Mouse (Mus musculus): ENCODE data around the gene 4930518I15Rik. TPM values are rescaled to one million over a fixed set of nuclear protein-coding genes. Genes with fewer than 3 reads are reported as not detected.
"Not testable (repeated sequence)": the region's sequence is repeated elsewhere in the genome, so short reads cannot be mapped to it uniquely, and the experiment has no call there.

4930518I15Rik gene
- polyA plus RNA-seq, 1 experiment from 2014 or later: 6.3 TPM

GRCm38 (mm10) chr2:156857385-156857791 is 358 bp downstream of the 4930518I15Rik start:
- Histone ChIP-seq H3K36me3 (ENCODE audit: control insufficient read depth, insufficient read depth, low read length) (peaks cover 31% of the 10 kb centered on the region), H3K4me2 (ENCODE audit: low read length) (no peak overlapping the region), H3K27me3 (replicated peaks; ENCODE audit: control insufficient read depth, insufficient read depth, low read length) (no peaks in the 10 kb centered on the region), H3K4me1 (replicated peaks; ENCODE audit: control insufficient read depth, insufficient read depth, low read length) (peaks cover 23% of the 10 kb centered on the region), H3K27ac (ENCODE audit: low read depth) (no peak overlapping the region), H3K4me3 (ENCODE audit: low read depth, low read length) (no peak overlapping the region), H3K9me3 (ENCODE audit: control insufficient read depth, low read length) (no peaks in the 10 kb centered on the region), H3K9ac (ENCODE audit: low read length) (no peak overlapping the region)
- no peak for ATAC-seq (replicated peaks; ENCODE audit: low FRiP score, low TSS enrichment, low read depth)
- no peak for DNase-seq (ENCODE audit: low spot score)
- WGBS: 68% methylated on average over 3 of the region's 3 CpGs

DNA sequence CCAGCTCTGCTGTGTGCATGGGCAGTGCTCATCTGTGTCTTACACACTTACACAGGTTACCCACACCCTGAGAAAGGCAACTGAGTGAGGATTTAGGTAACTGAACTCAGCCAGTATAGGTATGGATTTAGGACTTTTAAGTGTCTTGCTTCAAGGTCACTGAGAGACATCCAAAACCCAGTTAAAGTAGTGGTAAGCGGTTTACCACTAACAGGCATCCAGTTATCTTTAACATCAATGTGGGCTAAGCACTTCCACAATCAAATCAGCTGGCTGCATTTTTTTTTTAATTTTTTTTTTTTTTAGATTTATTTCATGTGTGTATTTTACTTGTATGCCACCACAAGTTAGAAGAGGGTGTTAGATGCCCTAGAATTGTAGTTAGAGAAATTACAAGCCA is 1.4 kb downstream of the 4930518I15Rik start:
- no peak overlapping the region for H3K27ac ChIP-seq (ENCODE audit: low read depth)
- 94% methylated on average over 1 of the region's 1 CpGs for WGBS
- H3K9me3 ChIP-seq (ENCODE audit: control insufficient read depth, low read length): no peaks in the 10 kb centered on the region
- no peak for DNase-seq (ENCODE audit: low spot score)
- no peak overlapping the region for H3K4me2 ChIP-seq (ENCODE audit: low read length)
- peaks cover 41% of the 10 kb centered on the region for H3K36me3 ChIP-seq (ENCODE audit: control insufficient read depth, insufficient read depth, low read length)
- no peak for ATAC-seq (replicated peaks; ENCODE audit: low FRiP score, low TSS enrichment, low read depth)
- no peak overlapping the region for H3K4me3 ChIP-seq (ENCODE audit: low read depth, low read length)
- no peak overlapping the region for H3K9ac ChIP-seq (ENCODE audit: low read length)
- H3K4me1 ChIP-seq (replicated peaks; ENCODE audit: control insufficient read depth, insufficient read depth, low read length): peaks cover 18% of the 10 kb centered on the region
- no peaks in the 10 kb centered on the region for H3K27me3 ChIP-seq (replicated peaks; ENCODE audit: control insufficient read depth, insufficient read depth, low read length)

DNA sequence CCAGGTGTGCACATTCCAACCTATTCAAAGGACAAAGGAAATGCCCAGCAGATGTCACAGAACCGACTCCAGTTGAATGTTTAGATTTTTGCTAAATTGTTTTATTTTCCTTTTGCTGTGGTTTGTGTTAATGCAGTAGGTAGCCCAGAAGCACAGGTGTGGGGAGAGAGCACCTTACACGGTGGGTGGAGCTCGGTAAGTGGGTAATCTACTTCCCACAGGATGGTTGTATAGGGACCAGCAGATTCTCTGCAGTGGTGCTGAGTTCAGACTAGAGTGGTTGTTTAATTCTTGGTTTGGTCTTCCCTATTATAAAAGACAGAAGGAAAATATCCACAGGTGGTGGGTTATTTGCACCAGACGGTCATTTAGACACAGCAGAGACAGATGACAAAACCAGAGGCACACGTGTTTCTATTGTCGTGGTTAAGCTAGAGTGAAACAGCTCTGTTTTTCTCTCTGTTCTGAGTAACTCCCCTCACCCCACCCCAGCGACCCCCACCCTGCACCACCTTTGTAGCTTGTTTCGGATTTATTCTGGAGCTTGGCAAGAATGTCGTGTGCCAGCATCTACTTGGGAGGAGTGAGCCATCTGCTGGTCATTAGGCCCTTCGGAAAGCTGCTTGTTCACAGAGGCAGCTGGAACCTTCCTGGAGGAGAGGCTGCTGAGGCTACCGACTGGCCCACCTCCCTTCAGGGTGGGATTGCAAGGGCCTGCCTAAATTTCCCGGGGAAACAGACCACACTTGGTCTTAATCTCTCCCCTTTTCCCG is 3.6 kb downstream of the 4930518I15Rik start:
- H3K27ac ChIP-seq (ENCODE audit: low read depth): not testable (repeated sequence)

DNA sequence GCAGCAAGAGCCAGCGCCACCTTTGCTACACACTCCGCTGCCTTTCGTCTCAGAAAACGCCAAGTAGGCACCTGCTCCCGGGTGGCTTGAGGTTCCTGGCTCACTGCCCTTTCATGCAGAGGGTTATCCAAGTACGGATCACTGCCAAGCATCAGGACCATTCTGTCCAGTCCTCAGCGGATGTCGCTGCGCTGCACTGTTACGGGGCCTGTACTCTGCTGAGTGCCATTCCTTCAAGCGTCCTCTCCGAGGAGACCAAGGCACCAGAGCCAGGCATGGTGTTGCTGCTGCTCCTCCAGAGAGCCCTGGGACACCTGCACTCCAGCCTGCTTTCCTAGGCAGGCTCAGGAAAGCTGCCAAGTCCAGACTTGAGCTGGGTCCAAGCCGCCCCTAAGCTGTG is 4.2 kb downstream of the 4930518I15Rik start:
- WGBS: 94% methylated on average over 8 of the region's 13 CpGs
- not testable (repeated sequence) for H3K4me2 ChIP-seq (ENCODE audit: low read length); H3K9me3 ChIP-seq (ENCODE audit: control insufficient read depth, low read length); DNase-seq (ENCODE audit: low spot score); ATAC-seq (replicated peaks; ENCODE audit: low FRiP score, low TSS enrichment, low read depth); H3K27ac ChIP-seq (ENCODE audit: low read depth); H3K9ac ChIP-seq (ENCODE audit: low read length); H3K4me1 ChIP-seq (replicated peaks; ENCODE audit: control insufficient read depth, insufficient read depth, low read length); H3K27me3 ChIP-seq (replicated peaks; ENCODE audit: control insufficient read depth, insufficient read depth, low read length); H3K4me3 ChIP-seq (ENCODE audit: low read depth, low read length)
- H3K36me3 ChIP-seq (ENCODE audit: control insufficient read depth, insufficient read depth, low read length): peaks cover 67% of the 10 kb centered on the region

More for the DNA sequence above, 3.6 kb downstream of the 4930518I15Rik start:
- Histone ChIP-seq H3K4me1 (replicated peaks; ENCODE audit: control insufficient read depth, insufficient read depth, low read length) (peaks cover 15% of the 10 kb centered on the region), H3K36me3 (ENCODE audit: control insufficient read depth, insufficient read depth, low read length) (peaks cover 61% of the 10 kb centered on the region)
- H3K4me2 ChIP-seq (ENCODE audit: low read length); H3K9me3 ChIP-seq (ENCODE audit: control insufficient read depth, low read length); H3K27me3 ChIP-seq (replicated peaks; ENCODE audit: control insufficient read depth, insufficient read depth, low read length); DNase-seq (ENCODE audit: low spot score); H3K9ac ChIP-seq (ENCODE audit: low read length); H3K4me3 ChIP-seq (ENCODE audit: low read depth, low read length); ATAC-seq (replicated peaks; ENCODE audit: low FRiP score, low TSS enrichment, low read depth): not testable (repeated sequence)
- 52% methylated on average over 13 of the region's 13 CpGs for WGBS

GRCm38 (mm10) chr2:156850505-156850904 is 7.2 kb downstream of the 4930518I15Rik start:
- H3K4me3 ChIP-seq (ENCODE audit: low read depth, low read length): no peak overlapping the region
- H3K4me2 ChIP-seq (ENCODE audit: low read length): no peak overlapping the region
- no peak overlapping the region for H3K9ac ChIP-seq (ENCODE audit: low read length)
- H3K27ac ChIP-seq (ENCODE audit: low read depth): no peak overlapping the region
- H3K27me3 ChIP-seq (replicated peaks; ENCODE audit: control insufficient read depth, insufficient read depth, low read length): no peaks in the 10 kb centered on the region
- peaks cover under 1% of the 10 kb centered on the region; the same call in 1 of the 2 replicates for H3K4me1 ChIP-seq (replicated peaks; ENCODE audit: control insufficient read depth, insufficient read depth, low read length)
- H3K36me3 ChIP-seq (ENCODE audit: control insufficient read depth, insufficient read depth, low read length): peaks cover 73% of the 10 kb centered on the region
- H3K9me3 ChIP-seq (ENCODE audit: control insufficient read depth, low read length): no peaks in the 10 kb centered on the region
- WGBS: 89% methylated on average over 5 of the region's 5 CpGs
- DNase-seq (ENCODE audit: low spot score): no peak
- ATAC-seq (replicated peaks; ENCODE audit: low FRiP score, low TSS enrichment, low read depth): no peak

DNA sequence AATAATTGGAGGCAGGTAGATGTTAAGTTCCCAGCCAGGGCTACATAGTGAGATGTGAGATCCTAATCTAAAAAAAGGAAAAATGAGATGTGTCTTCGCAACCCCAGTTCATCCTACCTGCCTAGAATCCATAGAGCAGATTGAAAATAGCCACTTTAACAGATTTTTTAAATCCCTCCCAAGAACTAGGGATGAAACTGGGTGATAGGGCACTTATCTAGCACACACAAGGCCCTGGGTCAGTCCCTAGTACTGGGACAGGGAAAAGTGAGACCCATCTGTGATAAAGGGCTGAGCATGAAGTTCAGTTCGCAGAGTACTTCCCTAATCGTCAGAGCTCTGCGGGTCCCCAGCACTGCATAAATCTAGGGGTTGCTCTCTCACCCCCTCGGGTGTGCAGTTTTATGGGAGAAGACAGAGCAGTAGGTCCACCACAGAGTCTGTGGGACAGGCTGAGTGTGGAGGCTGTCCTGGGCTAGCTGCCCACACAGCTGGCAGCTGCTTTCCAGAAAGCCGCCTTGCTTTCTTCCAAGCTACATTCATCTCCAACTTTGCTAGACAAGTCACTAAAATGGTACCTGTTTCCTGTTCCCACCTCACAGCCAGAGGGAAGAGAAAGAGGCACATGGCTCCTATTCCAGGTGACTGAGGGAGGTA is 9.1 kb downstream of the 4930518I15Rik start:
- 86% methylated on average over 6 of the region's 6 CpGs for WGBS
- no peak overlapping the region for H3K4me3 ChIP-seq (ENCODE audit: low read depth, low read length)

GRCm38 (mm10) chr2:156847653-156848052 is 10.1 kb downstream of the 4930518I15Rik start:
- Histone ChIP-seq H3K9me3 (ENCODE audit: control insufficient read depth, low read length) (no peaks in the 10 kb centered on the region), H3K4me1 (replicated peaks; ENCODE audit: control insufficient read depth, insufficient read depth, low read length) (peaks cover 28% of the 10 kb centered on the region), H3K9ac (ENCODE audit: low read length) (no peak overlapping the region), H3K4me3 (ENCODE audit: low read depth, low read length) (no peak overlapping the region), H3K27me3 (replicated peaks; ENCODE audit: control insufficient read depth, insufficient read depth, low read length) (no peaks in the 10 kb centered on the region), H3K27ac (ENCODE audit: low read depth) (no peak overlapping the region), H3K36me3 (ENCODE audit: control insufficient read depth, insufficient read depth, low read length) (peaks cover 76% of the 10 kb centered on the region), H3K4me2 (ENCODE audit: low read length) (no peak overlapping the region)
- DNase-seq (ENCODE audit: low spot score) (no peak), ATAC-seq (replicated peaks; ENCODE audit: low FRiP score, low TSS enrichment, low read depth) (no peak)
- 71% methylated on average over 6 of the region's 6 CpGs for WGBS

More for the DNA sequence above, 9.1 kb downstream of the 4930518I15Rik start:
- H3K27me3 ChIP-seq (replicated peaks; ENCODE audit: control insufficient read depth, insufficient read depth, low read length): no peaks in the 10 kb centered on the region
- peaks cover 79% of the 10 kb centered on the region for H3K36me3 ChIP-seq (ENCODE audit: control insufficient read depth, insufficient read depth, low read length)
- H3K4me2 ChIP-seq (ENCODE audit: low read length): no peak overlapping the region
- ATAC-seq (replicated peaks; ENCODE audit: low FRiP score, low TSS enrichment, low read depth) (no peak), DNase-seq (ENCODE audit: low spot score) (no peak)
- no peaks in the 10 kb centered on the region for H3K9me3 ChIP-seq (ENCODE audit: control insufficient read depth, low read length)
- H3K27ac ChIP-seq (ENCODE audit: low read depth): no peak overlapping the region
- no peak overlapping the region for H3K9ac ChIP-seq (ENCODE audit: low read length)
- H3K4me1 ChIP-seq (replicated peaks; ENCODE audit: control insufficient read depth, insufficient read depth, low read length): peaks cover 18% of the 10 kb centered on the region

GRCm38 (mm10) chr2:156844715-156845114 is 13.0 kb downstream of the 4930518I15Rik start:
- no peak overlapping the region for H3K4me2 ChIP-seq (ENCODE audit: low read length)
- 54% methylated on average over 10 of the region's 10 CpGs for WGBS
- no peak for ATAC-seq (replicated peaks; ENCODE audit: low FRiP score, low TSS enrichment, low read depth)
- no peak overlapping the region for H3K27ac ChIP-seq (ENCODE audit: low read depth)
- H3K4me1 ChIP-seq (replicated peaks; ENCODE audit: control insufficient read depth, insufficient read depth, low read length): peaks cover 38% of the 10 kb centered on the region
- H3K9me3 ChIP-seq (ENCODE audit: control insufficient read depth, low read length): no peaks in the 10 kb centered on the region
- no peak overlapping the region for H3K9ac ChIP-seq (ENCODE audit: low read length)
- H3K4me3 ChIP-seq (ENCODE audit: low read depth, low read length): no peak overlapping the region
- DNase-seq (ENCODE audit: low spot score): no peak
- no peaks in the 10 kb centered on the region for H3K27me3 ChIP-seq (replicated peaks; ENCODE audit: control insufficient read depth, insufficient read depth, low read length)
- H3K36me3 ChIP-seq (ENCODE audit: control insufficient read depth, insufficient read depth, low read length): peaks cover 48% of the 10 kb centered on the region

Data from intestine, embryonic 14.5 days (tissue).